Mouse (Mus musculus) hindbrain, embryonic 14.5 days (tissue): ENCODE measurements at regions not wholly inside any gene's neighbourhood (a gene's known extent, or its start where the extent isn't known, plus 50 kb on each side); places are given as distances from the start of the nearest gene placed in this dataset.

Experiments used
- ATAC-seq: fragments of 200-750 bp; cut with Nextera tagmentation; 2 replicates; pipeline ENCODE4 v1.8.0; 2017; ENCODE audit warnings: moderate number of reproducible peaks, mild to moderate bottlenecking, moderate TSS enrichment, moderate library complexity; ENCODE audit not compliant: low FRiP score
- DNase-seq: peaks from one replicate; pipeline ENCODE4 v3.0.0-alpha.2; 2015; ENCODE audit warnings: low spot score
- H3K27ac ChIP-seq: fragments of 300-500 bp; sonication (generic); 2 replicates; pipeline ENCODE4 v1.5.1; 2014; ENCODE audit warnings: mild to moderate bottlenecking, moderate library complexity
- H3K27me3 ChIP-seq: fragments of 300-500 bp; sonication (generic); 2 replicates; pipeline ENCODE4 v1.6.1; 2014; ENCODE audit warnings: mild to moderate bottlenecking, low read length, mixed read lengths; ENCODE audit not compliant: control insufficient read depth, insufficient read depth
- H3K36me3 ChIP-seq: fragments of 300-500 bp; sonication (generic); replicated peaks from 2 replicates; pipeline ENCODE4 v1.6.1; 2014; ENCODE audit not compliant: control insufficient read depth, insufficient read depth
- H3K4me1 ChIP-seq: fragments of 300-500 bp; sonication (generic); replicated peaks from 2 replicates; pipeline ENCODE4 v1.6.1; 2014; ENCODE audit warnings: antibody characterized with exemption, low read length, mixed read lengths; ENCODE audit not compliant: control insufficient read depth, insufficient read depth
- H3K4me2 ChIP-seq: fragments of 300-500 bp; sonication (generic); replicated peaks from 2 replicates; pipeline ENCODE4 v1.6.1; 2014; ENCODE audit warnings: mild to moderate bottlenecking, moderate library complexity
- H3K4me3 ChIP-seq: fragments of 300-500 bp; sonication (generic); replicated peaks from 2 replicates; pipeline ENCODE4 v1.5.1; 2014; ENCODE audit warnings: mild to moderate bottlenecking, low read length
- H3K9ac ChIP-seq: fragments of 300-500 bp; sonication (generic); 2 replicates; pipeline ENCODE4 v1.6.1; 2014
- H3K9me3 ChIP-seq: fragments of 300-500 bp; sonication (generic); 2 replicates; pipeline ENCODE4 v1.6.1; 2016; ENCODE audit warnings: low read length; ENCODE audit not compliant: control insufficient read depth
- WGBS: fragments of 180-500 bp; shearing (Covaris S2); extraction: QIAGEN DNeasy Blood & Tissue Kit; methylation state at CpG from one replicate; pipeline ENCODE4 v1.1.7; 2014; 5-methylcytosine and 5-hydroxymethylcytosine counted together

DNA sequence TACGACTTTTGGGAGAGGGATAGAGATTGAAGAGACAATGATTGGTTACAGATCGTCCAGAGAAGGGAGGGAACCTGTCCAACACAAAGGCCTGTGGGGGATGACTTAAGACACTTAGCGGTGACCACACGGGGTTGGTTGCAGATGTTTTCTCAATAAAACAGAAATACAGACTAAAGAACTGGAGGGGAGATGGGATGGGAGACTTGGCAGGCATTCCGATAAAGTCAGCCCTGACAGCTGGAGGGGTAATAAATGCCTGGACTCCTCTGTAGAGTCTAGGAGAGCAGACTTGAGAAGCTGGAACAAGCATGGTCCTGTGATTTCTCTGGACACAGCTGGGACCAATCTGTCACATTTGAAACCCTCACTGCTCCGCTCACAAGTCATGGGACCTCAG lies 227.3 kb upstream of the Klf3 start:
- no peaks in the 10 kb centered on the region for H3K9me3 ChIP-seq
- H3K4me2 ChIP-seq: no peak overlapping the region
- no peak for DNase-seq
- no peaks in the 10 kb centered on the region for H3K27me3 ChIP-seq
- no peak for ATAC-seq
- no peak overlapping the region for H3K4me3 ChIP-seq
- no peaks in the 10 kb centered on the region for H3K36me3 ChIP-seq
- H3K4me1 ChIP-seq: peaks cover 8% of the 10 kb centered on the region
- H3K9ac ChIP-seq: no peak overlapping the region
- WGBS: 85% methylated on average over 6 of the region's 6 CpGs
- no peak overlapping the region for H3K27ac ChIP-seq

DNA sequence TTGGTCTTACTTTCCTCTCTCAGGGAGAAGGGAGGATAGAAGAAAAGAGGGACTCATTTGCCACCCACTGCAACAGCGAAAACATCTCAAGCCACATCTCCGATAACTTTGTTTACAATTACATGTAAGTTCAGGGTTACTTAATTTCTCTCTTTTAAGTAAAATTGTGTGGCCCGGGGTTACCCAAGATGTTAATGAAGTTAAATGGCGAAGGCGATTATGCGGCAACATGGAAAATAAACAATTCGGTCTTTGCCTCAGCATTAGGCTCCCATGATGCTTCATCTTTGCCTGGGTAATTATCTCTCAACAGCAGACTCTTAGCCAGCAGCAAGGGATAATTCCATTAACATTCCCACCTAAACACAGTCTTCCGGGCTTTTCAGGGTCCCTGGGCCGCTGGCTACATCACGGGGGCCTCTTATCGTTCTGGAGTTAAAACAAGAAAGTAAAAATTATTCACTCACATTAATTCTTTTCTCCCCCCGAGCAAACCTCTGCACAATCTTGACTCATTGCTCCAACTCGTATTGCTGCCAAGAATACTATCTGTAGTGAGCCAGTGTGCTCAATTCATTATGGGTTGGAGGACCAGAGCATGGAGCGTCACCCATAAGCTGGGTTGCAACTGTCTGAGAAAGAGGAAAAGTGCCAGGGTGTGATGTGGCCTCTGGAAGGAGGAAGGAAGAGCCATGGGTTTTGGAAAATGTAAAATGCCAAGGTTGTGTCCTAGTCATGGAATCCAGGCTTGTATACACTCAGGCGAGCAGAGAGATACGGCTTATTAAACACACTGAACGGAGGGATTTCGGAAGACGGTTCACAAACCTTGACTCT lies 226.5 kb upstream of the Klf3 start:
- DNase-seq (no peak), ATAC-seq (no peak)
- peaks cover 8% of the 10 kb centered on the region for H3K4me1 ChIP-seq

DNA sequence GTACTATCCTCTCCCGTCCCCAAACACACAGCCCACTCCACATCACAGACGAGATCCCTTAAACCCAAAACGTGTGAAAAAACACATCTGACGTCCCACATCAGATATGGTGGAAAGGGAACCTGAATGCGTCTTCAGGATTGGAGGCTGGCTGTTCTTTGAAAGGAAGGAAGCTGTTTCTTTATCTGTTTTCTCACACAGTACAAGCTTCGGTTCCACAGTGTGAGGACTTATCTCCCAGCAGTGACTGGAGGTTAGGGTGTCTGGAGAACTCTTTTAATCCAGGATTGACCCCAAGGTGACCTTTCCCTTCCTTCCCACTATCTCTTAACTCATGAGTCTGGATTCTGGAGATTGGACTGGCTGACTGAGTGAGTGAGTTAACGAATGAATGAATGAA lies 225.8 kb upstream of the Klf3 start:
- H3K4me2 ChIP-seq: no peak overlapping the region
- DNase-seq: no peak
- no peak overlapping the region for H3K27ac ChIP-seq
- H3K9ac ChIP-seq: no peak overlapping the region
- H3K27me3 ChIP-seq: no peaks in the 10 kb centered on the region
- no peaks in the 10 kb centered on the region for H3K9me3 ChIP-seq
- no peaks in the 10 kb centered on the region for H3K36me3 ChIP-seq
- H3K4me1 ChIP-seq: peaks cover 8% of the 10 kb centered on the region
- no peak overlapping the region for H3K4me3 ChIP-seq
- ATAC-seq: no peak
- WGBS: 84% methylated on average over 7 of the region's 7 CpGs

More for the DNA sequence above, 226.5 kb upstream of the Klf3 start:
- Histone ChIP-seq H3K4me2 (no peak overlapping the region), H3K27ac (no peak overlapping the region), H3K4me3 (no peak overlapping the region), H3K36me3 (no peaks in the 10 kb centered on the region), H3K27me3 (no peaks in the 10 kb centered on the region), H3K9me3 (no peaks in the 10 kb centered on the region), H3K9ac (no peak overlapping the region)
- WGBS: 80% methylated on average over 19 of the region's 19 CpGs

DNA sequence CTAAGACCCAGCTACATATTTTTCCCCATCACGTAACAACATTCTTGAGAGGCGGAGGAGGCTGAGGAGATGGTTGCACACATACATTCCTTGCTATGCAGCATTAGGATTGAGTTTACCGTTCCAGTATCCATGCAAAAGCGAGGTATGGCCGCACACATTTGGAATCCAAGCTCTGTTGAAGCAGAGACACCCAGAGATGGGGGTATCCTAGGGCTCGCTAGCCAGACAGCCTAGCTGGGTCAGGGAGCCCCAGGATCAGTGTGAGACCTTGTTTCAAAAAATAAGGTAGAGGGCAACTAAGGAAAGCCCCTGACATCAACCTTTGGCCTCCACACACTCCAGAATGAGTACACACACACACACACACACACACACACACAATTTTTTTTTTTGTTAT lies 224.7 kb upstream of the Klf3 start:
- 95% methylated on average over 6 of the region's 6 CpGs for WGBS
- H3K4me1 ChIP-seq: peaks cover 8% of the 10 kb centered on the region
- H3K36me3 ChIP-seq: no peaks in the 10 kb centered on the region
- no peaks in the 10 kb centered on the region for H3K27me3 ChIP-seq
- no peaks in the 10 kb centered on the region for H3K9me3 ChIP-seq
- H3K4me3 ChIP-seq: no peak overlapping the region
- DNase-seq: no peak
- H3K9ac ChIP-seq: no peak overlapping the region
- no peak for ATAC-seq
- H3K27ac ChIP-seq: no peak overlapping the region
- no peak overlapping the region for H3K4me2 ChIP-seq

DNA sequence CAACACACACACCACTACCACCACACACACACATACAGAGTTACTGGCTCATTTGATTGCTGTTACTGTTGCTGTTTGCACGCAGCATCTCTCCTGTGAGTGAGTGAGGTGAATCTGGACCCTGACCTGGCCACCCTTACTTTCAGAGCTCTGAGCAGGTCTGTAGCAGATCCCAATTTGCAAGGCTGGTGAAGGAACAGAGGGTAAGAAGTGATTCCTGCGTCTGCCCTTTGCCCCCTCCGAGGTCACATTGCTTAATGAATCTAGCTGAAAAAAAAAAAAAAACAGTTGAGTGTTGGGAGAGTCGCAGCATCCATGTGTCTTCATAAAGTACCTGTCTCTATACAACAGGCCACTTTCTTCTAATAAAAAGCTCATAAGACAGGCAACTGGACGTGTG lies 224.1 kb upstream of the Klf3 start:
- no peak overlapping the region for H3K9ac ChIP-seq
- no peak for DNase-seq

DNA sequence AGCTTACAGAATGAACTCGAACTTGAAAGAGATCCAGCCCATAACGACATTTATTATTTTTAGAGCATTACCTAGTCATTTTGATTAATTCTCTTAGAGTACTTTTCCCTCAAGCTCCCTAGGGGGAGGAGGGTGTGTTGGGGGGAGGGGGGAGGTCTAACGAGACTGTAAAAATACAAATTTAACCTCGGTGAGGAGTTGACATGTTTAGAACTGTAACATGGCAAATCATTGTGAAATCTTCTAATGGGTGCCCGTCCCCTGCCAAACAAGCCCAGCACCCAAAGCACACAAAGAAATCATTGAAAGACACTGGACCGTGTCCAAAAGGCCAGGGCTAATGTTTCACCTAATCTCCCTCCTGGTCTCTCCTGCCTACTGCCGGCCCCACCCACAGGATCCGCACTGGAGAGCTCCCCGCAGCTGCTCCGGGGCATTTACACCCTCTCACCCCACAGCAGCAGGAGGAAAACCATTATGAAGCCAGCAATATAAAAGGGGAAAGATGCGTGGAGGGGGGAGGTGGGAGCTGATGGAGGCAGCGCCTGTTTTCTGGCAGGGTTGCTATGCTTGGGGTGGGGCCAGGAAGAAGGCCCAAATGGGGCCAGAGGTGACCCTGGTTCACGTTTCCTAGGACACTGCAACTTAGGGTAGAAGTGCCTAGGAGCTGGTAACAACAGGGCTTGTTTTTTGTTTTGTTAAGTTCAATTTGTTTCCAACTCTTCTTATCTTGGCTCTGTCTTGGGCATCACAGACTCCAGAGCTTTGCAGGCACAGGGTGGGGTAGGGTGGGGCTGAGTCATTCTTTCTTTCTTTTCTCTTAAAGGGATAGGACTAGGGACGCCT lies 223.5 kb upstream of the Klf3 start:
- Histone ChIP-seq H3K9ac (no peak overlapping the region), H3K27ac (no peak overlapping the region), H3K4me2 (peak overlapping the region; percentile 25), H3K4me3 (no peak overlapping the region), H3K36me3 (no peaks in the 10 kb centered on the region), H3K27me3 (no peaks in the 10 kb centered on the region), H3K4me1 (peaks cover 8% of the 10 kb centered on the region), H3K9me3 (no peaks in the 10 kb centered on the region)
- ATAC-seq (peak; percentile 44; the same call in 1 of the 2 replicates), DNase-seq (no peak)
- WGBS: 9% methylated on average over 14 of the region's 14 CpGs

More for the DNA sequence above, 224.1 kb upstream of the Klf3 start:
- Histone ChIP-seq H3K27me3 (no peaks in the 10 kb centered on the region), H3K27ac (no peak overlapping the region), H3K4me3 (no peak overlapping the region), H3K9me3 (no peaks in the 10 kb centered on the region), H3K4me2 (no peak overlapping the region), H3K4me1 (peaks cover 8% of the 10 kb centered on the region), H3K36me3 (no peaks in the 10 kb centered on the region)
- ATAC-seq: no peak
- WGBS: 47% methylated on average over 5 of the region's 5 CpGs

DNA sequence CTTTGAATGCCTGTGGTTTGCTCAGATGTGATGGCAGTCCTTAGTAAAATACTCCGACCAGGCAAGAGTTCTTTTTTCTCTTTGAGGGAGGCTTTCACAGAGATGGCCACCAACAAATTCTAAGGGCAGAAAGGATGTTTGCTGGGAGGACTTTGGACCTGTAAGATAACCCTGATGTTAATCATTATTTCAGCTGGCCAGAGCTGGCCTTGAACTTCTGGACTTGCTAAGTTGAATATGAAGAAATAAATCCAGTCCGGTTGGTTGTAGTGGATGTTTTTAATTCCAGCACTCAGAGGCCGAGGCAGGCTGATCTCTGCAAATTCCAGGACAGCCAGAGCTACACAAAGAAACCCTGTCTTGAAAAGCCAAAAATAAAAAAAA lies 222.9 kb upstream of the Klf3 start:
- Histone ChIP-seq H3K9ac (no peak overlapping the region), H3K4me3 (no peak overlapping the region), H3K9me3 (no peaks in the 10 kb centered on the region), H3K4me1 (peaks cover 8% of the 10 kb centered on the region), H3K27ac (no peak overlapping the region), H3K27me3 (no peaks in the 10 kb centered on the region), H3K4me2 (no peak overlapping the region), H3K36me3 (no peaks in the 10 kb centered on the region)
- ATAC-seq (no peak), DNase-seq (no peak)
- WGBS: 72% methylated on average over 3 of the region's 3 CpGs

DNA sequence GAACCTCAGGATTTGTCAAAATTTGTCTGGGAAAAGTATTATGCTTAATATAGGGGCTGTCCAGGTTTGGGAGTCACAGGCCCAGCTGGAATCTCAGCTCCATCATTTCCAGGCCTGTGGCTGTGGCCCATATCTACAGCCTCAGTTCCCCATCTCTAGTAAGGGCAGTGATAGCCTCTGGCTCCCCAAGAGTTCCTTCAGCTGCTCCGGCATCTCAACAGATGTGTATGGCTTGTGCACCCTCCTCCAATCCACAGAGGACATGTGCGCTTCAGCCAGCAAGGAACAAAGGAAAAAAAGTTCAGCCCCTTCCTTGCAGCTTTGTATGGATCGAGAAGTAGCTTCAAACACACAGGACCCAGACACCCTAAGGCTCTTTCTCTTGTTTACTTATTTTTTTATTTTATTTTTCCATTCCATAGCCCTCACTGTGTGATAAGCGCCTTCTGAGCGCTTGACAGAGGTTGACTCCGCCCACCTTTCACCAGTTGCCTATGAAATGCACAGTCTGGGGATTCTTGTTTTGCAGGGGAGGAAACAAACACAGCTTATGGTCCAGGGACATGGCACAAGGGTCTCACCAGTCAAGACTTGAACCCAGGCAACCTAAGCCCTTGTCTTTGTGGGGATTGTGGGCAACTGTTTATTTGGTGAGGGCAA lies 222.3 kb upstream of the Klf3 start:
- Histone ChIP-seq H3K4me1 (peaks cover 8% of the 10 kb centered on the region), H3K9me3 (no peaks in the 10 kb centered on the region)
- WGBS: 89% methylated on average over 6 of the region's 6 CpGs

DNA sequence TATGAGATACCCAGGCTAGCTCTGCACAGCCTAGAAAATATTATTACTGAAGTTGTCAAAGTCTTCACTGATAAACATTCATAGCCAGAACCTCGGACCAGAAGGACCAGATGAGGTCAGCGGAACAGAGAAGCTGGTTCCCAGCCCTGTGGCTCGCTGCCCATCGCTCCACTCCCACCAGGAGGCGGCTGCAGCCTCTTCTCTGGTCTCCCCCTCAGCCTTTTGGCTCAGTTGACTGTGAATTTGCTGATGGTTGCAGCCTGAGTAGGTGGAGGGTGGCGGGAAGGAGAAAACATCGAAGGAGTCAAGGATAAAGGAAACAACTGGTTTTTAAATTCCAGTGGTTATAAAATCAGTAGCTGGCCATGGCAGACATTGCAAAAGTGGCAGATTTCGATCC lies 221.7 kb upstream of the Klf3 start:
- no peak for ATAC-seq
- WGBS: 75% methylated on average over 8 of the region's 8 CpGs
- H3K36me3 ChIP-seq: no peaks in the 10 kb centered on the region
- no peaks in the 10 kb centered on the region for H3K9me3 ChIP-seq
- no peak overlapping the region for H3K4me2 ChIP-seq
- H3K4me1 ChIP-seq: peaks cover 8% of the 10 kb centered on the region
- no peak overlapping the region for H3K9ac ChIP-seq
- H3K4me3 ChIP-seq: no peak overlapping the region
- no peak overlapping the region for H3K27ac ChIP-seq
- no peaks in the 10 kb centered on the region for H3K27me3 ChIP-seq
- DNase-seq: no peak

More for the DNA sequence above, 222.3 kb upstream of the Klf3 start:
- Histone ChIP-seq H3K36me3 (no peaks in the 10 kb centered on the region), H3K9ac (no peak overlapping the region), H3K4me2 (no peak overlapping the region), H3K27ac (no peak overlapping the region), H3K4me3 (no peak overlapping the region), H3K27me3 (no peaks in the 10 kb centered on the region)
- DNase-seq (no peak), ATAC-seq (no peak)
